Mouse (Mus musculus) hindbrain, embryonic 11.5 days (tissue): ENCODE results near the gene Btnl9. TPM values are rescaled to one million over a fixed set of nuclear protein-coding genes. Genes with fewer than 3 reads are reported as not detected.
"Not testable (repeated sequence)": the region's sequence is repeated elsewhere in the genome, so short reads cannot be mapped to it uniquely, and the experiment has no call there.

ENCODE experiments used
- ATAC-seq: fragments of 200-750 bp; cut with Nextera tagmentation; 2 replicates; pipeline ENCODE4 v1.8.0; 2017; ENCODE audit warnings: mild to moderate bottlenecking, moderate TSS enrichment, moderate library complexity; ENCODE audit not compliant: low FRiP score
- DNase-seq: peaks from one replicate; pipeline ENCODE4 v3.0.0-alpha.2; 2015; ENCODE audit warnings: low spot score
- H3K27ac ChIP-seq: fragments of 300-500 bp; sonication (generic); 2 replicates; pipeline ENCODE4 v1.5.1; 2014; ENCODE audit warnings: mild to moderate bottlenecking, low read depth, low read length
- H3K27me3 ChIP-seq: fragments of 300-500 bp; sonication (generic); 2 replicates; pipeline ENCODE4 v1.6.1; 2014; ENCODE audit warnings: mild to moderate bottlenecking, low read length, moderate library complexity, mixed read lengths; ENCODE audit not compliant: control insufficient read depth, insufficient read depth
- H3K36me3 ChIP-seq: fragments of 300-500 bp; sonication (generic); 2 replicates; pipeline ENCODE4 v1.6.1; 2014; ENCODE audit warnings: mild to moderate bottlenecking, low read length, moderate library complexity, mixed read lengths; ENCODE audit not compliant: control insufficient read depth, insufficient read depth
- H3K4me1 ChIP-seq: fragments of 300-500 bp; sonication (generic); replicated peaks from 2 replicates; pipeline ENCODE4 v1.6.1; 2014; ENCODE audit warnings: low read length, mixed read lengths; ENCODE audit not compliant: control insufficient read depth, insufficient read depth
- H3K4me2 ChIP-seq: fragments of 300-500 bp; sonication (generic); replicated peaks from 2 replicates; pipeline ENCODE4 v1.6.1; 2014; ENCODE audit warnings: mild to moderate bottlenecking, low read depth, low read length
- H3K4me3 ChIP-seq: fragments of 300-500 bp; sonication (generic); 2 replicates; pipeline ENCODE4 v1.5.1; 2014; ENCODE audit warnings: low read depth, low read length
- H3K9ac ChIP-seq: fragments of 300-500 bp; sonication (generic); 2 replicates; pipeline ENCODE4 v1.6.1; 2014; ENCODE audit warnings: low read depth, low read length
- H3K9me3 ChIP-seq: fragments of 300-500 bp; sonication (generic); 2 replicates; pipeline ENCODE4 v1.6.1; 2016; ENCODE audit warnings: low read length; ENCODE audit not compliant: control insufficient read depth
- WGBS: fragments of 180-500 bp; shearing (Covaris S2); extraction: QIAGEN DNeasy Blood & Tissue Kit; methylation state at CpG from one replicate; pipeline ENCODE4 v1.1.7; 2014; 5-methylcytosine and 5-hydroxymethylcytosine counted together
- polyA plus RNA-seq: library from polyadenylated mRNA; unstranded; fragments of >200 nt; fragmentation: Nextera tagmentation; extraction: Ambion mirVana; gene quantifications from 2 replicates; pipeline ENCODE4 v1.2.1, GENCODE M21; 2014

The Btnl9 gene
- polyA plus RNA-seq, 1 experiment from 2014 or later: not detected

GRCm38 (mm10) chr11:49203771-49204497 is 17.0 kb upstream of the Btnl9 start:
- peak; percentile 79 for ATAC-seq
- peak overlapping the region; percentile 92 for H3K4me3 ChIP-seq

GRCm38 (mm10) chr11:49203129-49203768 is 16.3 kb upstream of the Btnl9 start, which contains the start of gene Zfp62:
Gene Zfp62 (plus strand): TSS chr11:49203292.
- peak; percentile 92 for ATAC-seq
- WGBS: under 1% methylated on average over 27 of the region's 47 CpGs
- no peaks in the 10 kb centered on the region for H3K4me1 ChIP-seq
- H3K36me3 ChIP-seq: no peaks in the 10 kb centered on the region
- H3K9ac ChIP-seq: peak within 1 kb of the TSS; percentile 98
- H3K4me3 ChIP-seq: peak within 1 kb of the TSS; percentile 92
- no peaks in the 10 kb centered on the region for H3K27me3 ChIP-seq
- H3K9me3 ChIP-seq: no peaks in the 10 kb centered on the region
- peak within 1 kb of the TSS; percentile 99 for H3K27ac ChIP-seq
- DNase-seq: peak; percentile 96
- H3K4me2 ChIP-seq: peak within 1 kb of the TSS; percentile 73

More at GRCm38 (mm10) chr11:49203771-49204497, 17.0 kb upstream of the Btnl9 start:
- Histone ChIP-seq H3K9ac (peak overlapping the region; percentile 98), H3K4me2 (peak overlapping the region; percentile 43), H3K27me3 (no peaks in the 10 kb centered on the region), H3K36me3 (no peaks in the 10 kb centered on the region), H3K4me1 (no peaks in the 10 kb centered on the region), H3K9me3 (no peaks in the 10 kb centered on the region), H3K27ac (peak overlapping the region; percentile 99)
- peak; percentile 75 for DNase-seq
- under 1% methylated on average over 24 of the region's 24 CpGs for WGBS

DNA sequence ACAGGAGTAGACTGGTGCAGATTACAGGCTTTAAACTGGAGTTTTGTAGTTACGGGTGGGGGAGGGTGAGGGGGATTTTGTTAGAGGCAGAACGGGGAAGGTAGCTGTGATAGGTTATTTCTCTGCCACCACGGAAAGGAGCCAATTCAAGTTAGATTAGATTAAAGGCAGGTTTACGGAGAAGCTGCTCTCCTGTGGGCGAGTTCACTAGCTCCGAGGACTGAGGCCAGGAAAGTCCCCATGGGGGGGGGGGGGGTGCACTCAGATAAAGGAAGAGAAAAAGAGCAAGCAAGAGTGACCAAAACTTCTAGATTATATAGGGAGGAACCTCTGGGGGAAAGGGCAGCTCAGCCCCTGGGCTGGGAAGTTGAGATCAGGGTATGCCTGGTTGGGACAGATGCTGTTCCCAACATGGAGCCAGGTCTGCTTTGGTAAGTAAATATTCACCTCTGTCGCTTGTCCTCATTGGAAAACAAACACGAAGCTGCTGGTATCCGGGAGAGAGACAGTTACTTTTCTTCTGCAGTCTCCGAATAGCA is 15.6 kb upstream of the Btnl9 start:
- peak overlapping the region; percentile 73 for H3K4me2 ChIP-seq
- H3K27ac ChIP-seq: peak overlapping the region; percentile 99
- no peaks in the 10 kb centered on the region for H3K36me3 ChIP-seq
- WGBS: 12% methylated on average over 10 of the region's 10 CpGs
- H3K9me3 ChIP-seq: no peaks in the 10 kb centered on the region
- H3K4me3 ChIP-seq: peak overlapping the region; percentile 92
- ATAC-seq (peak; percentile 41), DNase-seq (no peak)
- H3K9ac ChIP-seq: peak overlapping the region; percentile 98
- H3K4me1 ChIP-seq: no peaks in the 10 kb centered on the region
- H3K27me3 ChIP-seq: no peaks in the 10 kb centered on the region

GRCm38 (mm10) chr11:49202071-49202470 is 15.1 kb upstream of the Btnl9 start:
- Histone ChIP-seq H3K4me2 (peak overlapping the region; percentile 73), H3K27me3 (no peaks in the 10 kb centered on the region), H3K36me3 (no peaks in the 10 kb centered on the region), H3K4me3 (peak overlapping the region; percentile 92), H3K27ac (no peak overlapping the region), H3K9ac (no peak overlapping the region), H3K4me1 (no peaks in the 10 kb centered on the region), H3K9me3 (no peaks in the 10 kb centered on the region)
- DNase-seq: no peak
- ATAC-seq: no peak
- WGBS: 62% methylated on average over 2 of the region's 2 CpGs

- Histone ChIP-seq H3K9me3 (no peaks in the 10 kb centered on the region), H3K4me2 (no peak overlapping the region), H3K36me3 (no peaks in the 10 kb centered on the region), H3K4me3 (no peak overlapping the region), H3K4me1 (no peaks in the 10 kb centered on the region), H3K9ac (no peak overlapping the region), H3K27ac (no peak overlapping the region), H3K27me3 (no peaks in the 10 kb centered on the region)
- ATAC-seq: no peak
- no peak for DNase-seq
These were observed 14.2 kb upstream of the Btnl9 start for GRCm38 (mm10) chr11:49201142-49201541.

- no peak overlapping the region for H3K27ac ChIP-seq
- ATAC-seq (no peak), DNase-seq (no peak)
- no peaks in the 10 kb centered on the region for H3K27me3 ChIP-seq
- H3K4me3 ChIP-seq: no peak overlapping the region
- no peak overlapping the region for H3K9ac ChIP-seq
- no peaks in the 10 kb centered on the region for H3K9me3 ChIP-seq
- H3K4me1 ChIP-seq: no peaks in the 10 kb centered on the region
- H3K4me2 ChIP-seq: no peak overlapping the region
- no peaks in the 10 kb centered on the region for H3K36me3 ChIP-seq
These were observed 13.7 kb upstream of the Btnl9 start for GRCm38 (mm10) chr11:49200666-49201065.

DNA sequence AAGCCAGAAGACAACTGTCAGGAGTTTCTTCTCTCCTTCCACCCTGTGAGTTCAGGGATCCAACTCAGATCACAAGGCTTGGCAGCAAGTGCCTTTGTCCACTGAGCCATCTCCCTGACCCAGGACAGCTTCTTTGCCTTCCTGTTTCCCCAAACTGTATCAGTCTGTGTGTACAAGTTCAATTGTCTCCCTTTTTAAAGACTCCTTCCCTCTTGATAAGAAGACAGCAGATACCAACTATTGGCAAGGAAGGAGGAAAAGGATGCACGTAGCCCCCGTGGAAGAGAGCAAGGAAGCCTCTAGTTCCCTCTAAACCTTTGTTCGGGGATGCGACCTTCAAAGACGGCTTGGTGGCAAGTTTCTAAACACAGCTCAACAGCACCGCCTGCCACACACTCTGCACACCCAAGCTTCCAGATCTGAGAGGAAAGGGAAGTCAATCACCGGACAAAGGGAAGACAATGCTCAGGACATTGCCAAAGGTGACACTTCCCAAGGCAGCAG is 8.9 kb upstream of the Btnl9 start:
- H3K27ac ChIP-seq: no peak overlapping the region
- ATAC-seq (no peak), DNase-seq (no peak)
- no peak overlapping the region for H3K4me2 ChIP-seq
- H3K4me1 ChIP-seq: no peaks in the 10 kb centered on the region
- H3K36me3 ChIP-seq: no peaks in the 10 kb centered on the region
- H3K9me3 ChIP-seq: no peaks in the 10 kb centered on the region
- WGBS: 95% methylated on average over 7 of the region's 7 CpGs
- H3K4me3 ChIP-seq: no peak overlapping the region
- H3K27me3 ChIP-seq: no peaks in the 10 kb centered on the region
- H3K9ac ChIP-seq: no peak overlapping the region

DNA sequence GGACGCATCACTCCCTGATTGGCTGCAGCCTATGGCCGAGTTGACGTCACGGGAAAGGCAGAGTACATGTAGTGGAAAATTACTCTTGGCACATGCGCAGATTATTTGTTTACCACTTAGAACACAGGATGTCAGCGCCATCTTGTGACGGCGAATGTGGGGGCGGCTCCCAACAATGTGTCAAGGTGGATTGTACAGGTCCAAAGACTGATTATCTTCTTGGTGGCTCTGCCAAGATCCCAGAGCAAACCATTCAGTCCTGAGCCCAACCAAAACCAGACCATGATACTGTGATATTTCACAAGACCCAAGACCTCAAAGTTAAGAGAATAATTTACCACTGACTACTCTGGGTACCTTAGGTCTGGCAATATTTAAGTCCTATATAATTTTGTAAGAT is 7.8 kb upstream of the Btnl9 start:
- ATAC-seq, H3K9ac ChIP-seq: not testable (repeated sequence)

More for the DNA sequence above, 7.8 kb upstream of the Btnl9 start:
- H3K9me3 ChIP-seq, H3K4me1 ChIP-seq, H3K27me3 ChIP-seq, H3K4me3 ChIP-seq, H3K4me2 ChIP-seq, H3K36me3 ChIP-seq, H3K27ac ChIP-seq, DNase-seq: not testable (repeated sequence)
- WGBS: 90% methylated on average over 5 of the region's 9 CpGs
